Mouse (Mus musculus): Measurements from ENCODE around the gene Tll2.

Tll2 gene

GRCm38 (mm10) chr19:41176881-41177280, 29.8 kb downstream of the Tll2 start:
- ChIA-PET CTCF (no interaction called here), POLR2A (interaction anchor here in 1 of 4 experiments (1.2 kb wide), 1 partner anchor 15 kb away, joined by 3 read pairs; no protein-coding TSS in a partner anchor)

GRCm38 (mm10) chr19:41165914-41166235, 40.8 kb downstream of the Tll2 start:
- CTCF ChIA-PET, result no interaction called here
- POLR2A ChIA-PET, result no interaction called here

GRCm38 (mm10) chr19:41165144-41165913, 41.3 kb downstream of the Tll2 start:
- ChIA-PET POLR2A (interaction anchor here in 1 of 4 experiments (1.4 kb wide), 1 partner anchor 8 kb away, joined by 3 read pairs; no protein-coding TSS in a partner anchor), CTCF (interaction anchor here in 1 of 4 experiments (0.7 kb wide), 1 partner anchor 258 kb away, joined by 3 read pairs; no protein-coding TSS in a partner anchor)

GRCm38 (mm10) chr19:41164447-41165095, 42.1 kb downstream of the Tll2 start:
- CTCF ChIA-PET, result interaction anchor here in 1 of 4 experiments (0.7 kb wide), 1 partner anchor 258 kb away, joined by 3 read pairs; no protein-coding TSS in a partner anchor

DNA sequence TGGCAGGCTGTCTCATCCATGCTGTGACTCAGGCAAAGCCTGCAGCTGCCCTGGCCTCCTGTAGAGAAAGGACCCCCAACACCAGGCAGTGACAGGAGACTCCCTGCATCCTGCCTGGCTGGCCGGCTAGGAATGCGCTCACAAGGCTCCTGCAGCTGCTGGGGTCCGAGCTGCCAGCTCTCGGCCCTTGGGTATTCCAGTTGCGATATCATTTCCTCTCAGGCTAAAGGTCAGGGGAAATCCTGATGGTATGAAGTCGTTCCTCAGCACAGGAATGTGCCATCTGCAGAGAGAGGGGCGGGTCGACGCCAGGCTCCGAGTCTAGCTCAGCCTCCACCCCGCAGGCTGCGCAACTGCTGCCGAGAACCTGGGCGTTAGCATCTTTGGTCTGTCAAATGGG, 46.2 kb downstream of the Tll2 start:
- POLR2A ChIA-PET, result no interaction called here
- CTCF ChIA-PET, result no interaction called here

More at GRCm38 (mm10) chr19:41164447-41165095, 42.1 kb downstream of the Tll2 start:
- POLR2A ChIA-PET, result interaction anchor here in 2 of 4 experiments (0.9 to 1.4 kb wide), 2 partner anchors 9 to 636 kb away, joined by 3 to 5 read pairs; no protein-coding TSS in a partner anchor

GRCm38 (mm10) chr19:41154681-41155080, 52.0 kb downstream of the Tll2 start:
- CTCF ChIA-PET, result no interaction called here
- POLR2A ChIA-PET, result no interaction called here

- CTCF ChIA-PET, result no interaction called here
- POLR2A ChIA-PET, result no interaction called here
These were observed 54.2 kb downstream of the Tll2 start for GRCm38 (mm10) chr19:41152462-41152861.

GRCm38 (mm10) chr19:41152016-41152370, 54.6 kb downstream of the Tll2 start:
- CTCF ChIA-PET, result no interaction called here
- POLR2A ChIA-PET, result no interaction called here

DNA sequence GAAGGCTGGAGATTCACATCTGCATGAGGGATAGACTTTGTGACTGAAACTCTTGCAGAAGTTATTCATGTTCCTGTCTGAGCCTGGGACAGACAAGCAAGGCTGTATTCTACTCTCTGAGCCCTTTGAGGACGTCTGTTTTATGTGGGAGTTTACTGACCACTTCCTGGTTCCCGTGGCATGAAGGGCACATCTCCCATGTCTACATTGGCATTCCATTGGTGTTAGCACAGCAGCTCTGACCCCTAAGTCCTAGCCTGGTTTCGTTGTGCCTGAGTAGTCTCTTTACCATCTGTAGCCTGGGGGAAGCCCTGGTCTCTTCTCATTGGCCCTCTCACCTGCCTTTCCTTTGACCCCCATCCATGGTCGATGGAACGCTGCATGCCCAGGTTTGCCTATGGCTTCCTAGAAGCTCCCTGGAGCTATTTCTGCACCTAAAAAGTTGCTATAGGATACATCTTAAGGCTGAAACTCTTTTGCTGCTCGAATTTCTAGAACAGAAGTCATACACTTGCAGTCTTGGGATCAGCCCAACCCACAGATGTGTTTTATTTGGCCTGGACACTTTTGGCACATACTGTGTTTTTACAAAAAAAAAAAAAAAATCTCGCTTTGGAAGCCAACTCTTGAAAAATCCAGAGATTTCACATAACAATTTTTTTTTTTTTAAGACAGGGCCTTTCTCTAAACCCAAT, 55.2 kb downstream of the Tll2 start:
- ChIA-PET POLR2A (interaction anchor here in 1 of 4 experiments (0.7 kb wide), 1 partner anchor 10 kb away, joined by 3 read pairs; no protein-coding TSS in a partner anchor), CTCF (no interaction called here)

DNA sequence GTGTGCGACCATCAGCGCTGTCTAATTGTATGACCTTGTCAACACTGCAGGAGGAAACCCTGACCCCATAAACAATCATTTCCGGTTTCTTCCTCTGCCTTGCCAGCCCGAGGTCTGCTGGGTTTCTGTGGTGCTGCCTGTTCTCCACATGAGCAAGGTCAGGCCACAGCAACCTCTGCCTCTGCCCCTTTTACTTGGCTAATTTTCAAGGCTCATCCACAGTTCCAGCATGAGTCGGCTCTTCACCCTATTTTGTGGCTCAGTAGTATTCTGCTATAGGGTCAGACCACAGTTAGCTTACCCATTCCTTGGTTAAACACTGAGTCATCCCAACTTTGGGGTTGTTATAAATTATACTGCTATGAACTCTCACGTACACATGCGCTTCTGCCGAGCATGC, 65.7 kb downstream of the Tll2 start:
- ChIA-PET POLR2A (no interaction called here), CTCF (no interaction called here)

DNA sequence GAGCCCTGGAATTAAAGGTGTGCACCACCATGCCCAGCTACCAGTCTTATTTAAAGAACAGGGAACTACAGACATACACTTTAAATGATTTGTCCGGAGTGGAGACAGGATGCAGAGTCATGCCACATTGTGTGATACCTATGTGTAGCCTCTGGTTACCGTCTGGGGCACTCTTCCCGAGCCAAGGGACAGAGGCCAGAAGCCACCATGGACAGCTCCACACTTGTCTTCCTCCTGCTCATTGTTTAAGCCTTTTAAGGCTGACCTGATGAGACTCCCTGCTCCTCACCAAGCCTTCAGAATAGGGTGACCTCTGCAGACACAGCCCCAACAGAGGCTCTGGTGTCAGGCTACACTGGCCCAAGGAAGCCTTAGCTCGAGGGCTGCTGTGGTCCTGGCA, 67.0 kb downstream of the Tll2 start:
- POLR2A ChIA-PET, result no interaction called here

DNA sequence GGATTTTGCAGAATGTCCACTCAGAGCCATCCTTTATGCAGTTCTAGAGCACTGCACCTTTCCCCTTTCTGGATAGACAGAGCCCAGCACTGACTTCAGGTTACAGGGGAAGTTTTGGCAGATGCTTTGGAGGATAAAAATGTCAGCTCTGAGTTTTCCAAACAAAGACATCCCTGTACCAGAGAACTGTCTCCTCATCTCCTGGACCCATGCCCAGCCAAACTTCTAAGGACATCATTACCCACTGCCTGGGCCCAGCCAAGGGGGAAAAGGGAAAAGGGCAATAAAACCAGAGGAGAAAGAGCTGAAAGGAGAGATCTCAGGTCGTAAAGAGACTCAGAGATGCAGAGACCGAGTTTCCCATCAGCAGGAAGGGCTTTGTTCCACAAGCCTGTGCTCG, 83.6 kb downstream of the Tll2 start:
- POLR2A ChIA-PET, result interaction anchor here in 1 of 4 experiments (0.6 kb wide), 1 partner anchor 335 kb away, joined by 3 read pairs; no protein-coding TSS in a partner anchor

More for the DNA sequence above, 67.0 kb downstream of the Tll2 start:
- CTCF ChIA-PET, result interaction anchor here in 1 of 4 experiments (0.5 kb wide), 1 partner anchor 581 kb away, joined by 4 read pairs; no protein-coding TSS in a partner anchor

GRCm38 (mm10) chr19:41119924-41120323, 86.7 kb downstream of the Tll2 start:
- CTCF ChIA-PET, result no interaction called here
- POLR2A ChIA-PET, result no interaction called here

More for the DNA sequence above, 83.6 kb downstream of the Tll2 start:
- CTCF ChIA-PET, result no interaction called here

- POLR2A ChIA-PET, result no interaction called here
- CTCF ChIA-PET, result no interaction called here
These were observed 88.3 kb downstream of the Tll2 start for GRCm38 (mm10) chr19:41118346-41118745.

GRCm38 (mm10) chr19:41117334-41117733, 89.3 kb downstream of the Tll2 start:
- CTCF ChIA-PET, result no interaction called here
- POLR2A ChIA-PET, result no interaction called here

DNA sequence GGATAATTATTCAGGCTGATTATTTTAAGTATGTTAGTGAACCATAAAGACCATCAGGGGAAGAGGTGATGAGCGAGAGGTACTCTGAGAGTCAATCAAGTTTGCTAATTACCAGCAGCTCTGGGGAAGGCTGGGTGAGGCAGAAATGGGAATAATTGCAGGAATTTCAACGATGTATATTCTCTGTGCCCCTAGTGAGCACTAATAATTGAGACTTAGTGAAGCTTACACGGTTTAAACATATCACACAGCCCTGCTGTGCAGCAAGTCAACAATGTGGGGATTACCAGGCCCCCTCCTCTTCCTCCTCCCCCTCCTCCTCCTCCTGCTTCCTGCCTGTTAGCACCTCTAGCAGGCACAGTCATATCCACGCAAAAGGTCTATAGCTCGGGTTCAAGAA, 92.0 kb downstream of the Tll2 start:
- POLR2A ChIA-PET, result interaction anchor here in 1 of 4 experiments (0.6 kb wide), 1 partner anchor 109 kb away, joined by 3 read pairs; no protein-coding TSS in a partner anchor
- CTCF ChIA-PET, result no interaction called here

GRCm38 (mm10) chr19:41113911-41114531, 92.6 kb downstream of the Tll2 start:
- CTCF ChIA-PET, result no interaction called here

GRCm38 (mm10) chr19:41112609-41113008, 94.0 kb downstream of the Tll2 start:
- ChIA-PET CTCF (interaction anchor here in 1 of 4 experiments (1.3 kb wide), 1 partner anchor 26 kb away, joined by 3 read pairs; no protein-coding TSS in a partner anchor), POLR2A (no interaction called here)

More at GRCm38 (mm10) chr19:41113911-41114531, 92.6 kb downstream of the Tll2 start:
- POLR2A ChIA-PET, result interaction anchor here in 1 of 4 experiments (0.6 kb wide), 1 partner anchor 109 kb away, joined by 3 read pairs; no protein-coding TSS in a partner anchor

GRCm38 (mm10) chr19:41109991-41110390, 96.6 kb downstream of the Tll2 start:
- POLR2A ChIA-PET, result no interaction called here
- CTCF ChIA-PET, result no interaction called here

DNA sequence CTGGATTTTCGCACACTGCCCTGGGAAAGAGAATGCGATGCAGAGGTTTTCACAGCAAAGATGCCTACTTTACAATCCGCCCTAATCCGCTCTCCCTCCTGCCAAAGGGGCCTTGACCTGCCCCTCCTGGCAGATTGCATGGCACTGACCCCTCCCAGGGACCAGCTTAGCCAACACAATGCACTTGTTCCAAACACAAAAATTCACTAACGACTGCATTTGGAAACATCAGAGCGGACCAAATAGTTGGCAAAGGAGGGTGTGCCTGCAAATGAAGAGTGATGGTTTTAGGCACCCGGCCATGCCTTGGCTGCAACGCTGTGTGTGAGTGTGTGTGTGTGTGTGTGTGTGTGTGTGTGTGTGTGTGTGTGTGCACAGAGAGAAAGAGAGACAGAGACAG, 97.1 kb downstream of the Tll2 start:
- CTCF ChIA-PET, result interaction anchor here in 1 of 4 experiments (0.6 kb wide), 1 partner anchor 404 kb away, joined by 4 read pairs; no protein-coding TSS in a partner anchor

More for the DNA sequence above, 97.1 kb downstream of the Tll2 start:
- POLR2A ChIA-PET, result no interaction called here
